Mouse (Mus musculus): ENCODE measurements around the gene Zfp593. TPM values are rescaled to one million over a fixed set of nuclear protein-coding genes. Genes with fewer than 3 reads are reported as not detected.
"Not testable (repeated sequence)": the region's sequence is repeated elsewhere in the genome, so short reads cannot be mapped to it uniquely, and the experiment has no call there.

Gene Zfp593
- polyA plus RNA-seq, 1 experiment from 2014 or later, result 13.0 TPM

GRCm38 (mm10) chr4:134286226-134287167 lies 41.1 kb upstream of the Zfp593 start:
- Histone ChIP-seq H3K9ac (ENCODE audit: low read length) (peak overlapping the region; percentile 99), H3K36me3 (ENCODE audit: control insufficient read depth, insufficient read depth, low read length) (0 out of 2 replicates have a peak, but pooled peaks cover 2% of the 10 kb centered on the region), H3K4me2 (ENCODE audit: low read depth, low read length) (peak overlapping the region; percentile 94), H3K27ac (ENCODE audit: low read length) (peak overlapping the region; percentile 91), H3K27me3 (ENCODE audit: control insufficient read depth, insufficient read depth, low read length) (no peaks in the 10 kb centered on the region), H3K4me3 (replicated peaks; ENCODE audit: low read length) (peak overlapping the region; percentile 99), H3K4me1 (ENCODE audit: control insufficient read depth, insufficient read depth, low read length) (peaks cover 19% of the 10 kb centered on the region), H3K9me3 (replicated peaks; ENCODE audit: control insufficient read depth, low read length) (no peaks in the 10 kb centered on the region)
- ATAC-seq (ENCODE audit: insufficient read depth, low FRiP score), result peak; percentile 39
- WGBS, result under 1% methylated on average over 59 of the region's 59 CpGs

GRCm38 (mm10) chr4:134284942-134285341 lies 39.5 kb upstream of the Zfp593 start:
- 81% methylated on average over 2 of the region's 2 CpGs for WGBS
- H3K9me3 ChIP-seq (replicated peaks; ENCODE audit: control insufficient read depth, low read length), result no peaks in the 10 kb centered on the region
- H3K4me2 ChIP-seq (ENCODE audit: low read depth, low read length), result no peak overlapping the region
- no peak overlapping the region for H3K27ac ChIP-seq (ENCODE audit: low read length)
- H3K4me3 ChIP-seq (replicated peaks; ENCODE audit: low read length), result no peak overlapping the region
- H3K36me3 ChIP-seq (ENCODE audit: control insufficient read depth, insufficient read depth, low read length), result 0 out of 2 replicates have a peak, but pooled peaks cover 2% of the 10 kb centered on the region
- no peak overlapping the region for H3K9ac ChIP-seq (ENCODE audit: low read length)
- no peaks in the 10 kb centered on the region for H3K27me3 ChIP-seq (ENCODE audit: control insufficient read depth, insufficient read depth, low read length)
- ATAC-seq (ENCODE audit: insufficient read depth, low FRiP score), result no peak
- H3K4me1 ChIP-seq (ENCODE audit: control insufficient read depth, insufficient read depth, low read length), result peaks cover 19% of the 10 kb centered on the region

GRCm38 (mm10) chr4:134273417-134274345 lies 28.3 kb upstream of the Zfp593 start:
- H3K4me3 ChIP-seq (replicated peaks; ENCODE audit: low read length), result peak overlapping the region; percentile 37
- peaks cover 11% of the 10 kb centered on the region for H3K36me3 ChIP-seq (ENCODE audit: control insufficient read depth, insufficient read depth, low read length)
- peak overlapping the region; percentile 52 for H3K4me2 ChIP-seq (ENCODE audit: low read depth, low read length)
- H3K4me1 ChIP-seq (ENCODE audit: control insufficient read depth, insufficient read depth, low read length), result no peaks in the 10 kb centered on the region
- H3K27ac ChIP-seq (ENCODE audit: low read length), result peak overlapping the region; percentile 64
- WGBS, result 3% methylated on average over 14 of the region's 14 CpGs
- H3K9ac ChIP-seq (ENCODE audit: low read length), result 0 out of 2 replicates have a peak overlapping the region, but pooled peaks have one; percentile 8
- no peaks in the 10 kb centered on the region for H3K9me3 ChIP-seq (replicated peaks; ENCODE audit: control insufficient read depth, low read length)
- peak; percentile 72; the same call in 1 of the 2 replicates for ATAC-seq (ENCODE audit: insufficient read depth, low FRiP score)
- no peaks in the 10 kb centered on the region for H3K27me3 ChIP-seq (ENCODE audit: control insufficient read depth, insufficient read depth, low read length)

GRCm38 (mm10) chr4:134272731-134273416 lies 27.5 kb upstream of the Zfp593 start:
- Histone ChIP-seq H3K36me3 (ENCODE audit: control insufficient read depth, insufficient read depth, low read length) (peaks cover 11% of the 10 kb centered on the region), H3K9me3 (replicated peaks; ENCODE audit: control insufficient read depth, low read length) (no peaks in the 10 kb centered on the region), H3K4me2 (ENCODE audit: low read depth, low read length) (peak overlapping the region; percentile 52), H3K27me3 (ENCODE audit: control insufficient read depth, insufficient read depth, low read length) (no peaks in the 10 kb centered on the region), H3K4me1 (ENCODE audit: control insufficient read depth, insufficient read depth, low read length) (no peaks in the 10 kb centered on the region), H3K9ac (ENCODE audit: low read length) (0 out of 2 replicates have a peak overlapping the region, but pooled peaks have one; percentile 54), H3K27ac (ENCODE audit: low read length) (0 out of 2 replicates have a peak overlapping the region, but pooled peaks have one; percentile 64), H3K4me3 (replicated peaks; ENCODE audit: low read length) (peak overlapping the region; percentile 37)
- 17% methylated on average over 12 of the region's 13 CpGs for WGBS
- ATAC-seq (ENCODE audit: insufficient read depth, low FRiP score), result no peak

GRCm38 (mm10) chr4:134271979-134272378 lies 26.6 kb upstream of the Zfp593 start:
- Histone ChIP-seq H3K27ac (ENCODE audit: low read length) (no peak overlapping the region), H3K4me3 (replicated peaks; ENCODE audit: low read length) (no peak overlapping the region), H3K4me2 (ENCODE audit: low read depth, low read length) (no peak overlapping the region), H3K4me1 (ENCODE audit: control insufficient read depth, insufficient read depth, low read length) (no peaks in the 10 kb centered on the region), H3K36me3 (ENCODE audit: control insufficient read depth, insufficient read depth, low read length) (peaks cover 8% of the 10 kb centered on the region), H3K9me3 (replicated peaks; ENCODE audit: control insufficient read depth, low read length) (no peaks in the 10 kb centered on the region), H3K9ac (ENCODE audit: low read length) (no peak overlapping the region), H3K27me3 (ENCODE audit: control insufficient read depth, insufficient read depth, low read length) (no peaks in the 10 kb centered on the region)
- WGBS, result 82% methylated on average over 7 of the region's 7 CpGs
- ATAC-seq (ENCODE audit: insufficient read depth, low FRiP score), result no peak

GRCm38 (mm10) chr4:134269622-134270021 lies 24.2 kb upstream of the Zfp593 start:
- not testable (repeated sequence) for H3K9ac ChIP-seq (ENCODE audit: low read length); H3K27me3 ChIP-seq (ENCODE audit: control insufficient read depth, insufficient read depth, low read length); H3K27ac ChIP-seq (ENCODE audit: low read length); H3K36me3 ChIP-seq (ENCODE audit: control insufficient read depth, insufficient read depth, low read length); H3K4me1 ChIP-seq (ENCODE audit: control insufficient read depth, insufficient read depth, low read length); H3K4me3 ChIP-seq (replicated peaks; ENCODE audit: low read length); ATAC-seq (ENCODE audit: insufficient read depth, low FRiP score); H3K4me2 ChIP-seq (ENCODE audit: low read depth, low read length); H3K9me3 ChIP-seq (replicated peaks; ENCODE audit: control insufficient read depth, low read length)

GRCm38 (mm10) chr4:134268102-134268655 lies 22.8 kb upstream of the Zfp593 start:
- no peaks in the 10 kb centered on the region for H3K27me3 ChIP-seq (ENCODE audit: control insufficient read depth, insufficient read depth, low read length)
- H3K9ac ChIP-seq (ENCODE audit: low read length), result no peak overlapping the region
- H3K27ac ChIP-seq (ENCODE audit: low read length), result no peak overlapping the region
- no peaks in the 10 kb centered on the region for H3K36me3 ChIP-seq (ENCODE audit: control insufficient read depth, insufficient read depth, low read length)
- H3K4me3 ChIP-seq (replicated peaks; ENCODE audit: low read length), result no peak overlapping the region
- ATAC-seq (ENCODE audit: insufficient read depth, low FRiP score), result no peak
- 81% methylated on average over 19 of the region's 19 CpGs for WGBS
- H3K4me2 ChIP-seq (ENCODE audit: low read depth, low read length), result no peak overlapping the region
- no peaks in the 10 kb centered on the region for H3K9me3 ChIP-seq (replicated peaks; ENCODE audit: control insufficient read depth, low read length)
- no peaks in the 10 kb centered on the region for H3K4me1 ChIP-seq (ENCODE audit: control insufficient read depth, insufficient read depth, low read length)

- WGBS, result 56% methylated on average over 9 of the region's 9 CpGs
- H3K9me3 ChIP-seq (replicated peaks; ENCODE audit: control insufficient read depth, low read length), result no peaks in the 10 kb centered on the region
- ATAC-seq (ENCODE audit: insufficient read depth, low FRiP score), result no peak
- no peak overlapping the region for H3K4me2 ChIP-seq (ENCODE audit: low read depth, low read length)
- H3K4me3 ChIP-seq (replicated peaks; ENCODE audit: low read length), result no peak overlapping the region
- H3K36me3 ChIP-seq (ENCODE audit: control insufficient read depth, insufficient read depth, low read length), result no peaks in the 10 kb centered on the region
- H3K27me3 ChIP-seq (ENCODE audit: control insufficient read depth, insufficient read depth, low read length), result no peaks in the 10 kb centered on the region
- no peak overlapping the region for H3K27ac ChIP-seq (ENCODE audit: low read length)
- no peaks in the 10 kb centered on the region for H3K4me1 ChIP-seq (ENCODE audit: control insufficient read depth, insufficient read depth, low read length)
- no peak overlapping the region for H3K9ac ChIP-seq (ENCODE audit: low read length)
These were observed 20.6 kb upstream of the Zfp593 start for GRCm38 (mm10) chr4:134265860-134266585.

Measured in stomach, embryonic 16.5 days (tissue).